Mouse (Mus musculus) midbrain, embryonic 13.5 days (tissue): ENCODE data around the gene Rbms1. TPM values are rescaled to one million over a fixed set of nuclear protein-coding genes. Genes with fewer than 3 reads are reported as not detected.
A peak's percentile ranks its signal among the peaks of the same experiment; 100 is the strongest.

Source experiments
- ATAC-seq: fragments of 200-750 bp; cut with Nextera tagmentation; 2 replicates; pipeline ENCODE4 v1.8.0; 2017; ENCODE audit warnings: mild to moderate bottlenecking, moderate TSS enrichment, moderate library complexity
- H3K27ac ChIP-seq: fragments of 300-500 bp; sonication (generic); 2 replicates; pipeline ENCODE4 v1.5.1; 2015; ENCODE audit warnings: inconsistent platforms, mild to moderate bottlenecking, moderate library complexity
- H3K27me3 ChIP-seq: fragments of 300-500 bp; sonication (generic); 2 replicates; pipeline ENCODE4 v1.6.1; 2015; ENCODE audit warnings: mild to moderate bottlenecking, inconsistent platforms
- H3K36me3 ChIP-seq: fragments of 300-500 bp; sonication (generic); 2 replicates; pipeline ENCODE4 v1.6.1; 2015; ENCODE audit warnings: mild to moderate bottlenecking, inconsistent platforms
- H3K4me1 ChIP-seq: fragments of 300-500 bp; sonication (generic); replicated peaks from 2 replicates; pipeline ENCODE4 v1.6.1; 2015; ENCODE audit warnings: inconsistent platforms
- H3K4me2 ChIP-seq: fragments of 300-500 bp; sonication (generic); replicated peaks from 2 replicates; pipeline ENCODE4 v1.6.1; 2015; ENCODE audit warnings: moderate library complexity, mild to moderate bottlenecking, inconsistent platforms
- H3K4me3 ChIP-seq: fragments of 300-500 bp; sonication (generic); replicated peaks from 2 replicates; pipeline ENCODE4 v1.5.1; 2015; ENCODE audit warnings: mild to moderate bottlenecking, inconsistent platforms
- H3K9ac ChIP-seq: fragments of 300-500 bp; sonication (generic); replicated peaks from 2 replicates; pipeline ENCODE4 v1.6.1; 2015; ENCODE audit warnings: mild to moderate bottlenecking, inconsistent platforms
- H3K9me3 ChIP-seq: fragments of 300-500 bp; sonication (generic); 2 replicates; pipeline ENCODE4 v1.6.1; 2016; ENCODE audit warnings: mild to moderate bottlenecking, inconsistent platforms
- WGBS: fragments of 180-500 bp; shearing (Covaris S2); methylation state at CpG from one replicate; pipeline ENCODE4 v1.1.7; 2015; 5-methylcytosine and 5-hydroxymethylcytosine counted together
- polyA plus RNA-seq: library from polyadenylated mRNA; unstranded; fragments of >200 nt; fragmentation: Nextera tagmentation; extraction: Ambion mirVana; gene quantifications from 2 replicates; pipeline ENCODE4 v1.2.1, GENCODE M21; 2015

Rbms1 gene
- polyA plus RNA-seq, 1 experiment from 2014 or later, result 32.0 TPM

DNA sequence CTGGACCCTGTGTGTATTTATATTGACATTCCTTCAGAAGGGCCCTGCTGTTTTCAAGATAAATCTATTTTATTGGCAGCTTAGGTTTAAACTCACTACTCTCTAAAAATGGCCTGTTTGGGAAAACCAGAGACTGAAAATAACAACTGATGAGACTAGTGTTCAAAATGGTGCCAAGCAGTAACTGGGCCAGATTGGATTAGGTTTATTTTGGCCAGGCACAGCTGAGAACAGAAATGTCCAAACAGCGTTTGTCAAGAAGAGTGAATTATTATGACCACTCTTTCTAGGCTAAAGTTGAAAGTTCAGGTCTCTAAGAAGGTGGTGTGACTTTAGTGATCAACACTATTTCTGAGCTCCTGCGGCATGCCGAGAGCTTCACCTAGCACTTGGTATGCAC lies 240.0 kb downstream of the Rbms1 start:
- ATAC-seq, result no peak
- Histone ChIP-seq H3K27ac (no peak overlapping the region), H3K4me2 (no peak overlapping the region)

DNA sequence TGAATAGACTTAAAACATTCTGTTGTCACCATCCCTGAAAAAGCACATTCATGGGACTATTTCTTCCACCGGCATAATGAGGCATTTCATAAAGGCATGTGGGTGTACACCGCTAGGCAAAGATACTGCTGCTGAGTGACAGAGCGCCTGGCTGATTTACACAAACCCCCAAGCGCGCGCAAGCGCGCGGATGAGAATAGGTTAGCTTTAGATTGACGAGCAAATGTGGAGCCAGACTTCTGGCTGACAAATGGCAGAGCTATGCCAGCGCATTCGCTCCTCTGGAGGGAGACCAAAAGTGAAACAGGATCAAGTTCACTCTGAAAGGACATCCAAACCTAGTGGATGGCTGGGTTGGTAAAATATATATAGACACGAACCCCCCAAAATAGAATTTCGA lies 240.5 kb downstream of the Rbms1 start, which contains the start of gene Itgb6:
TSS of gene Itgb6 (minus strand) at position 130 of the 400 bp plus-strand sequence.
- H3K9ac ChIP-seq, result no peak within 1 kb of the TSS
- H3K27ac ChIP-seq, result no peak within 1 kb of the TSS
- no peaks in the 10 kb centered on the region for H3K9me3 ChIP-seq
- H3K4me2 ChIP-seq, result 0 out of 2 replicates have a peak within 1 kb of the TSS, but pooled peaks have one; percentile 1
- H3K36me3 ChIP-seq, result no peaks in the 10 kb centered on the region
- 0 out of 2 replicates have a peak, but pooled peaks cover 3% of the 10 kb centered on the region for H3K27me3 ChIP-seq
- H3K4me1 ChIP-seq, result no peaks in the 10 kb centered on the region
- ATAC-seq, result 0 out of 2 replicates have a peak, but pooled peaks have one; percentile 60
- WGBS, result 60% methylated on average over 14 of the region's 14 CpGs
- H3K4me3 ChIP-seq, result no peak within 1 kb of the TSS

More for the DNA sequence above, 240.0 kb downstream of the Rbms1 start:
- Histone ChIP-seq H3K9ac (no peak overlapping the region), H3K4me1 (no peaks in the 10 kb centered on the region), H3K4me3 (no peak overlapping the region), H3K9me3 (no peaks in the 10 kb centered on the region), H3K27me3 (0 out of 2 replicates have a peak, but pooled peaks cover 3% of the 10 kb centered on the region), H3K36me3 (no peaks in the 10 kb centered on the region)
- WGBS, result 93% methylated on average over 3 of the region's 3 CpGs

DNA sequence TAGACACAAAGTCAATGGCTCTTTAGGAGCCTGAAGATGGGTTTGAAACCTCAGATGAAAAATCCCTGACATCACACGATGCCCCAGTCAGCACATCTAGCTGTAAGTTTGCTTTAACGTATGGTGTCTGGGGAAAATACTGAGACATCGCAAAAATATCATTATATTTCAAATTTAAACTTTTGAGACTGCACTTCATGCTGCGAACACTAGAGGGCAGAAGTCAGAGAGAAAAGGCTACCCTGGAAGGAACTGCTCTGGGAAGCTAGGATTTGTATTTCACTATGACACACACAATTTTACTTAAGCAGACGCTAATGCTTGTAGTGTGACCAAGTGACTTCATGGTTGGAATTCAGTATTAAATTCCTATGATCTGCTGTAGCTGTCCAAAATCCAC lies 242.1 kb downstream of the Rbms1 start:
- 30% methylated on average over 5 of the region's 5 CpGs for whole genome bisulfite sequencing
- Histone ChIP-seq H3K4me1 (no peaks in the 10 kb centered on the region), H3K9ac (no peak overlapping the region), H3K27me3 (0 out of 2 replicates have a peak, but pooled peaks cover 3% of the 10 kb centered on the region), H3K4me3 (no peak overlapping the region), H3K27ac (no peak overlapping the region), H3K9me3 (no peaks in the 10 kb centered on the region), H3K4me2 (no peak overlapping the region), H3K36me3 (no peaks in the 10 kb centered on the region)
- no peak for ATAC-seq

DNA sequence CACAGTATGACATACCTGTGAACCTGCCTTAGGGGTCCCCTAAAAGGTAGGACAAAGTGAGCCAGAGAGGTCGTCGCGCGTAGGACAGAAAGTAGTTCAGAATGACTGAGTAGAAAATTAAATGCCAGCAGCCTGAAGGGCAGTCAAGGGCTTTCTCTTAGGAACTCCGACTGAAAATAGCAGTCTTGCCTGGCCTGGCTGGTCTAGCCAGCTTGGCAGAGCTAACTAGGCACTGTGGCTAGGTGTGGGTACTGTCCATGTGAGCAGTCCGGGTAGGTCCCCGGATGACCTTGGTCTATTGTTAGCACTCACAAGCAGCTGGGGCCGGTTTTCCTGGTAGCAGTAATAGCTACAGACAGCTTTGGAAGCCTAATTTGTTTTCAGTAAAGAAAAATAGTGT lies 242.8 kb downstream of the Rbms1 start:
- no peak overlapping the region for H3K9ac ChIP-seq
- no peaks in the 10 kb centered on the region for H3K36me3 ChIP-seq
- H3K9me3 ChIP-seq, result no peaks in the 10 kb centered on the region
- H3K4me3 ChIP-seq, result no peak overlapping the region
- no peak for ATAC-seq
- H3K4me2 ChIP-seq, result no peak overlapping the region
- H3K4me1 ChIP-seq, result peaks cover 6% of the 10 kb centered on the region
- 87% methylated on average over 8 of the region's 8 CpGs for WGBS
- H3K27me3 ChIP-seq, result 0 out of 2 replicates have a peak, but pooled peaks cover 3% of the 10 kb centered on the region
- H3K27ac ChIP-seq, result no peak overlapping the region

DNA sequence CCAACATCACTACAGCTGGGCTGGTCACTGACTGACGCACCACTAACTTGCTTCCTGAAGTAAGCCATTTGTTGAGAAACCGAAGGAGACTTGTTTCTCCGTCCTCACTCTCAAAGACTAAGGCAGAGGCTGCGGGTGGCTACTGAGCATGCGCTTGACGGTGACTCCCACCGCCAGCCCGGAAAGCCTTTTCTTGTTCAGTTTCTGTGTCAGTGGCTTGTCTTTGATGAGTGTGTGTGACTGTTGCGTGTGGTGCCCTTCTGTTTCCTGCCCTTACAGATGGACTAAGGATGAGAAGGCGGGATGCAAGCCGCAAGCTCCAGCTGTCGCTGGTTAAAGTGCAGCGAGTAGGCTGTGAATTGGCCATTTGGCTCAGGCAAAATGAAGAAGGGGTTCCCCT lies 245.6 kb downstream of the Rbms1 start:
- 0 out of 2 replicates have a peak, but pooled peaks cover 3% of the 10 kb centered on the region for H3K27me3 ChIP-seq
- no peaks in the 10 kb centered on the region for H3K9me3 ChIP-seq
- no peaks in the 10 kb centered on the region for H3K36me3 ChIP-seq
- ATAC-seq, result no peak
- 69% methylated on average over 13 of the region's 13 CpGs for WGBS
- no peak overlapping the region for H3K4me3 ChIP-seq
- H3K9ac ChIP-seq, result no peak overlapping the region
- no peak overlapping the region for H3K4me2 ChIP-seq
- peaks cover 23% of the 10 kb centered on the region for H3K4me1 ChIP-seq
- H3K27ac ChIP-seq, result no peak overlapping the region

DNA sequence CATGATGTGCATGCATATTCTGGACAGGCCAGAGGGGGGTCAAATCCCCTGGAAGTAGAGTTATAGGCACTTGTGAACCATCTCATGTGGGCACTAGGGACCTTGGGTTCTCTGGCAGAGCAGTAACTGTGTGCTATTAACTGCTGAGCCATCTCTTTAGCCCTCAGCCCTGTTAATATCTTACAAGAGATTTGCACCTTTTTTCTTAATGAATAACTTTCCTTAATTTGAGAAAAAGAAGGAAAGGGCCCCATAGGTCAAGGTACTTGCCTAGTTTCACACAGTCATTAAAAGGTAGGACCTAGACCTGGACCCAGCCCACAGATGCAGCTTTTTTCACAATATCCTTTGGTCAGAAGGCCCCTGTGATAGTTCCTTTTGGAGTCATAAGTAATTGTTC lies 246.4 kb downstream of the Rbms1 start:
- no peak overlapping the region for H3K9ac ChIP-seq
- no peak for ATAC-seq

DNA sequence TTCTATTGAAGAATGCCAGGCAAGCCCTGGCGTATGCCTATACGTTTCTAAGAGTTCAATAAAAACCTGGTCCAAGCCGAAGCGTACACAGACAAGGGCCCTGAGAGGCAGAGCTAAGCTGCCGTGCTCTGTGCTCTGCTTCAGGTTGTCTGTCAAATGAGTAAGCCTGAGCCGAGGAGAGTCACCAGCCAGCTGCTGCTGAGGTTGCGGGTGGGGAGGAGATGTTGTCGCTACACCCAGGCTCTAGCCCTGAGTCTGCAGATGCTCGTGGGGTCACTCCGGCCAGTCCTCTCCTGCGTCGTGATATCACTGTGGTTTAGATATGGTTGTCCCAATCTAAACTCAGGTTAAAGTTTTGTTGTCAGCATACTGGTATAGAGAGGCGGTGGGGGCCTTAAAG lies 247.2 kb downstream of the Rbms1 start:
- Histone ChIP-seq H3K36me3 (no peaks in the 10 kb centered on the region), H3K4me2 (no peak overlapping the region), H3K27me3 (0 out of 2 replicates have a peak, but pooled peaks cover 3% of the 10 kb centered on the region), H3K4me3 (no peak overlapping the region), H3K27ac (no peak overlapping the region), H3K9ac (no peak overlapping the region), H3K4me1 (peaks cover 23% of the 10 kb centered on the region), H3K9me3 (no peaks in the 10 kb centered on the region)
- ATAC-seq, result no peak
- WGBS, result 80% methylated on average over 13 of the region's 13 CpGs

More for the DNA sequence above, 246.4 kb downstream of the Rbms1 start:
- H3K36me3 ChIP-seq, result no peaks in the 10 kb centered on the region
- H3K9me3 ChIP-seq, result no peaks in the 10 kb centered on the region
- 0 out of 2 replicates have a peak, but pooled peaks cover 3% of the 10 kb centered on the region for H3K27me3 ChIP-seq
- H3K27ac ChIP-seq, result no peak overlapping the region
- no peak overlapping the region for H3K4me3 ChIP-seq
- no peak overlapping the region for H3K4me2 ChIP-seq
- H3K4me1 ChIP-seq, result peaks cover 23% of the 10 kb centered on the region

DNA sequence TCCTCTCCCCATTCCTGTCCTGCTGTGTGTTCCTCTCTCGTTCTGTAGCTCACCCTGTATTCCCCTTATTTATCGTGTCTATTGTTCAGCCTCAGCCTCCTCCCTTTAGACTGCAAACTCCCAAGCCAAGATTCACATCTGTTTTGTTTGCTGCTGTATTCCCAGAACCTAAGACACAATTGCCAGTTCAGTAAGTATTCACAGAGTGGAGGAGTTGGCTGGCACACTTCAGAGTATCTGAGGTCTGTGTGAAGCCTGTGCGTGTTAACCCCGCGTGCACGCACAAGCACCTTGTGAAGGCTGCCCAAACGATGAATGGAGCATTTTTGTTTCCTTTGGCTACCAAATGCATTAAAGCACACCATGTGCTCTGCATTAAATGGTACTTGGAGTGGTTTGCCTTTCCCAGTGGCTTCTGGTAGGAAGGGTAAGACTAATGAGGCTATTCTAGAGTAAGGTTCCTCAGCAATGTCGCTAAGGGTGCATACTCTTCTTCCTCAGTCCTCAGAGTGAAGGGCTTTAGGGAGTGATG lies 248.0 kb downstream of the Rbms1 start:
- H3K4me2 ChIP-seq, result no peak overlapping the region
- H3K9ac ChIP-seq, result no peak overlapping the region
- peaks cover 23% of the 10 kb centered on the region for H3K4me1 ChIP-seq
- H3K36me3 ChIP-seq, result no peaks in the 10 kb centered on the region
- peak; percentile 42; the same call in 1 of the 2 replicates for ATAC-seq
- H3K27me3 ChIP-seq, result no peaks in the 10 kb centered on the region
- no peak overlapping the region for H3K4me3 ChIP-seq
- no peaks in the 10 kb centered on the region for H3K9me3 ChIP-seq
- peak overlapping the region; percentile 61; the same call in 1 of the 2 replicates for H3K27ac ChIP-seq
- 57% methylated on average over 8 of the region's 8 CpGs for WGBS

DNA sequence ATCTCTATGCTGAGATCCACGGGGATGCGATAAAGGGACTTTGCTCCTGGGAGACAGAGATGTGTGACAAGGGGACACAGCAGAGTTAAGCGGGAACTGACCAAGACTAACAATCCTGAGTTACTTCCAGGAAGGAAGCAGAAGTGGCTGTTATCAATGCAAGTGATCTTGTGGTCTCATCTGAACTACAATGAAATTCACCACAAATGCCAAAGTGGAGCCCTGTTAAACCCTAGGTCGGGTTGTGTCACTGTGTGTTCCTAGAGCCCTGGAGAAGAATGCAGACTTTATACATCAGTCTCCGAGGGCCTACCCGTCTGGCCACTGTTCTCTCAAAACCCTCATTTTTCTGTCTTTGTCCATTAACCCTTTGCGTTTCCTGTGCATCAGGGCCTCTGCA lies 248.5 kb downstream of the Rbms1 start:
- H3K4me2 ChIP-seq, result 0 out of 2 replicates have a peak overlapping the region, but pooled peaks have one; percentile 8
- WGBS, result 42% methylated on average over 7 of the region's 7 CpGs

DNA sequence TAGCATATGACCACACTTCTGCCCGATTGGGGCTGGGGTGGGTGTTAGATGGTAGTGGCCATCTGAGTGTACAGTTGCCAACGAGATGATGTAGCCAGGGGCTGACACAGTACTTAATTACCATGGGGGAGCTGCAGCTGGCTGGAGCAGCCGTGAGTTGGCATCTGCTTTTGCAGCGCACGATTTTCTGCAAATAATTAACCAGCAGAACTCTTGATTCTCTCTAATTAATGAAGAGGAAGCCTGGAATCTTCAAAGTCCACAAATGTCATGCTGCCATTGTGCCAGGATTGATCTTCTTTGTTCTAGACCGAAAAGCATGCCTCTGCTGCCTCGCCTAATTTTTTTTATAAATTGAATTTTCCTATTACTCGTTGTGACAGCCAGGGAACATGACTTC lies 249.1 kb downstream of the Rbms1 start:
- Histone ChIP-seq H3K27me3 (no peaks in the 10 kb centered on the region), H3K9ac (no peak overlapping the region), H3K4me1 (peaks cover 23% of the 10 kb centered on the region), H3K27ac (peak overlapping the region; percentile 61; the same call in 1 of the 2 replicates), H3K9me3 (no peaks in the 10 kb centered on the region), H3K4me2 (0 out of 2 replicates have a peak overlapping the region, but pooled peaks have one; percentile 8), H3K36me3 (no peaks in the 10 kb centered on the region), H3K4me3 (no peak overlapping the region)
- ATAC-seq, result peak; percentile 84
- 26% methylated on average over 8 of the region's 8 CpGs for WGBS

More for the DNA sequence above, 248.5 kb downstream of the Rbms1 start:
- no peak for ATAC-seq
- Histone ChIP-seq H3K4me3 (no peak overlapping the region), H3K9me3 (no peaks in the 10 kb centered on the region), H3K36me3 (no peaks in the 10 kb centered on the region), H3K4me1 (peaks cover 23% of the 10 kb centered on the region), H3K9ac (no peak overlapping the region), H3K27me3 (no peaks in the 10 kb centered on the region), H3K27ac (peak overlapping the region; percentile 61)

DNA sequence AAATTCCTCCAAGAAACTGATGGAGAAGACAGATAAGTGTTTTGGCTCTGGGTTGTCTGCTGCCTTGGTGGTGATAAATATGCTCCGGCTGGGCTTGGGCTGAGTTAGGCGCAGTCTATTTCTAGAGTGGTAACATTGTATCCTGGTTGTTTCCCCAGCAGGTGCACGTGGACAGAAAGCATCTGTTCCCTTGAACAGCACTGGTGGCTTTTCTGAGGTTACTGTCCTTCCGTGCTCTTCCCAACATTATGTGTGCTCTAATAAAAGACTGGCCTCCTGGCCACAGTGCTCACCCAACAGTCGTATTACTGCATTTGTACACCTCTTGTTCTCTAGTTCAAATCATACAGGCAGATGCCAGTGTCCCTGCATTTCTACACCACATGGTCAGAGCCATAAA lies 250.1 kb downstream of the Rbms1 start:
- H3K4me3 ChIP-seq, result no peak overlapping the region
- no peak for ATAC-seq
- H3K4me2 ChIP-seq, result no peak overlapping the region
- no peak overlapping the region for H3K9ac ChIP-seq
- no peaks in the 10 kb centered on the region for H3K27me3 ChIP-seq
- no peaks in the 10 kb centered on the region for H3K36me3 ChIP-seq
- WGBS, result 90% methylated on average over 5 of the region's 5 CpGs
- H3K9me3 ChIP-seq, result no peaks in the 10 kb centered on the region
- peaks cover 23% of the 10 kb centered on the region for H3K4me1 ChIP-seq
- no peak overlapping the region for H3K27ac ChIP-seq

DNA sequence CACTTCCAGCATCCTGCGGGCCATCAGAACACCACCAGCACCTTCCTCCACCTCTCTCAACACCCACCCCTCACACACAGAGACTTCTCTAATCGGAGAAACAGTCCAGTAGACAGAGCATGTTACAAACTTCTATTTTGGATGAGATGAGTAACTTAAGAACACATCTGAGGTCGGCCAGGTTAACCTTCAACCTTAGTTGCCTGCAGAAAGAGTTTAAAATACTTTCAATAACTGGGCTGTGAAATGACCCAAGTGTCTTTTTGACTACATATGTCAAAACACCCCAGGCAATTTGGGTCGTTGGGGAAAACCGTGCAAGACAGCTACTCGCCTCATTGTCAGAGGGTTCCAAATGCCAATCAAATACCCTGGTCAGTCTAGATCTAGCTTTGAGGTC lies 250.5 kb downstream of the Rbms1 start:
- WGBS, result 78% methylated on average over 6 of the region's 6 CpGs
- H3K27me3 ChIP-seq, result no peaks in the 10 kb centered on the region
- H3K4me2 ChIP-seq, result no peak overlapping the region
- H3K9me3 ChIP-seq, result no peaks in the 10 kb centered on the region
- peaks cover 23% of the 10 kb centered on the region for H3K4me1 ChIP-seq
- H3K9ac ChIP-seq, result no peak overlapping the region
- ATAC-seq, result no peak
- no peaks in the 10 kb centered on the region for H3K36me3 ChIP-seq
- no peak overlapping the region for H3K4me3 ChIP-seq
- H3K27ac ChIP-seq, result no peak overlapping the region
